Mouse (Mus musculus): ENCODE measurements around the gene 2010111I01Rik.

2010111I01Rik gene

GRCm38 (mm10) chr13:63373460-63374166 is 408.9 kb downstream of the 2010111I01Rik start:
- no peak for DNase-seq
